Mouse (Mus musculus): Measurements from ENCODE around the gene Blvrb. TPM values are rescaled to one million over a fixed set of nuclear protein-coding genes. Genes with fewer than 3 reads are reported as not detected.

Gene Blvrb
- polyA plus RNA-seq, 1 experiment from 2014 or later, result 97.3 TPM

DNA sequence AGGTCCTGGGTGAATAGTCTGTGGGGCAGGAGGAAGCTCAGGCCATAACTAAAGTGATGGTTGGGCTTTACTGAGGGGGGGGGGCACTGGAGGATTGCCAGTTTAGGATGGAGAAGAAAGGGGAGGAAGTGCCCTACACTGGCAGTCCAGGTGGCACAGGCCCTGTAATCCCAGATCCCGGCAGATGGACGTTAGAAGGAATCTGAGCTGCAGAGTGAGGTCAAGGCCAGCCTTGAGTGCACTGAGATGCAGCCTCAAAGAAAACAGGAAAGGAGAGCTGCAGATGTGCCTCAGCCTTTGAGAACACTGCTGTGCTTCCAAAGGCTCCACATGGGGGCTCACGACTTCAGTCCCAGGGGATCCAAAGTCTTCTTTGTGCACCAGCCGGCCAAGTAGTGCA is 19.9 kb downstream of the Blvrb start:
- DNase-seq (ENCODE audit: low spot score) (no peak), ATAC-seq (ENCODE audit: low FRiP score, low TSS enrichment) (0 out of 2 replicates have a peak, but pooled peaks have one; percentile 8)
- no peak overlapping the region for H3K9ac ChIP-seq (ENCODE audit: low read length)
- H3K9me3 ChIP-seq (ENCODE audit: control insufficient read depth, low read length), result no peaks in the 10 kb centered on the region
- no peaks in the 10 kb centered on the region for H3K27me3 ChIP-seq (ENCODE audit: control insufficient read depth, insufficient read depth, low read length)
- no peak overlapping the region for H3K27ac ChIP-seq (replicated peaks)
- H3K4me3 ChIP-seq (ENCODE audit: low read depth, low read length), result no peak overlapping the region
- no peaks in the 10 kb centered on the region for H3K36me3 ChIP-seq (ENCODE audit: control insufficient read depth, insufficient read depth, low read length)
- no peak overlapping the region for H3K4me2 ChIP-seq (replicated peaks; ENCODE audit: low read depth)
- 28% methylated on average over 4 of the region's 4 CpGs for WGBS
- H3K4me1 ChIP-seq (replicated peaks; ENCODE audit: control insufficient read depth, insufficient read depth), result no peaks in the 10 kb centered on the region
- no peak for TF ChIP-seq EP300 (optimal IDR thresholded peaks at IDR 0.05)
- peak; percentile 20 for TF ChIP-seq CTCF (IDR thresholded peaks at IDR 0.05; ENCODE audit: low read depth)

DNA sequence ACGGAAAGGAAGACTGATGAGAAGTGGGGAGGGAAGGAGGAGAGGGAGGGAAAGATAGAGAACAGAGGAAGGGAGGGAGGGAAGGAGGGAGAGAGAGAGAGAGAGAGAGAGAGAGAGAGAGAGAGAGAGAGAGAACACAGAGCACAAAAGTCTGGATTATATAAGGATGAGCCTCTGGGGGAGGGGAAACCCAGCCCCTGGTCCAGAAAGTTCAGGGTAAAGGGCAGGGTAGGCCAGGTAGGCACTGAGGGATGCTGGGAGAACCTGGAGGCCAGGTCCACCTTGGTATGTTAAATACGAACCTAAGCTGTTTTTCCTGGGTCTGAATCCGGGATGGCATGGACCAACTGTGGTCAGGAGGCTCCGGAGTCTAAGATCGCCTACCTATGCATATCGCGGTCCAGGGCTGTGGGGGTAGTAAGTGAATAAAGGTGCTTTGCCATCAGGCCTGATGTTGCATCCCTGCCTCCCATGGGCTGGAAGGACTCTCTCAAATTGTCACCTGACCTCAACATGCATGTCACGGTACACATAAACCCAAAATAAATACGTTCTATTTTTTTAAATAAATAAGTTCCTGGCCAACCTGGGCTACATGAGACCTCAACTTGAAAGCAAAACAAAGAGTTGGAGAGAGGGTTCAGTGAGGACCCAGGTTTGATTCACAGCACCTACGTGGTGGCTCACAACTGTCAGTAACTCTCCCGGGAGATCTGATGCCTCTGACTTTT is 23.8 kb downstream of the Blvrb start:
- TF ChIP-seq EP300 (optimal IDR thresholded peaks at IDR 0.05) (no peak), CTCF (IDR thresholded peaks at IDR 0.05; ENCODE audit: low read depth) (no peak)
- H3K4me3 ChIP-seq (ENCODE audit: low read depth, low read length), result no peak overlapping the region
- no peak overlapping the region for H3K27ac ChIP-seq (replicated peaks)
- 87% methylated on average over 11 of the region's 11 CpGs for WGBS
- no peaks in the 10 kb centered on the region for H3K9me3 ChIP-seq (ENCODE audit: control insufficient read depth, low read length)
- no peak overlapping the region for H3K4me2 ChIP-seq (replicated peaks; ENCODE audit: low read depth)
- DNase-seq (ENCODE audit: low spot score) (no peak), ATAC-seq (ENCODE audit: low FRiP score, low TSS enrichment) (no peak)
- no peaks in the 10 kb centered on the region for H3K4me1 ChIP-seq (replicated peaks; ENCODE audit: control insufficient read depth, insufficient read depth)
- peaks cover 4% of the 10 kb centered on the region; the same call in 1 of the 2 replicates for H3K36me3 ChIP-seq (ENCODE audit: control insufficient read depth, insufficient read depth, low read length)
- no peaks in the 10 kb centered on the region for H3K27me3 ChIP-seq (ENCODE audit: control insufficient read depth, insufficient read depth, low read length)
- no peak overlapping the region for H3K9ac ChIP-seq (ENCODE audit: low read length)

DNA sequence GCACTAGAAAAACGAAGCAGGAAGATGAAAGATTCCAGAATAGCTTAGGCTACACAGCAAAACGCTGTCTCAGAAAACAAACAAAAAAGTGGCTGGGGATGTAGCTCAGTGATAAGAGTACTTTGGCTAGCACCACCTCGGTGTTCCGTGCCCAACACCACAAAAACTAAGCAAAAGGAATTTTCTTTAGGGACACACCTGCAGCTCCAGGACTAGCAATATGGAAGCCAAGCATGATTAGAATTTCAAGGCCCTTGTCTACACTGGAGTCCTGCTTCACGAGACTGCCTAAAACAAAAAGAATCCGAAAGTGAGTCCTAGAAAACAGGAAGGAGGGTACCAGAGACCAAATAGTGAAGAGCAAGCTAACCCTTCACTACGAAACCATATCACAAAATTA is 24.8 kb downstream of the Blvrb start:
- Histone ChIP-seq H3K4me3 (ENCODE audit: low read depth, low read length) (peak overlapping the region; percentile 85), H3K27me3 (ENCODE audit: control insufficient read depth, insufficient read depth, low read length) (no peaks in the 10 kb centered on the region), H3K9ac (ENCODE audit: low read length) (peak overlapping the region; percentile 56), H3K36me3 (ENCODE audit: control insufficient read depth, insufficient read depth, low read length) (peaks cover 4% of the 10 kb centered on the region; the same call in 1 of the 2 replicates), H3K27ac (replicated peaks) (peak overlapping the region; percentile 97), H3K9me3 (ENCODE audit: control insufficient read depth, low read length) (no peaks in the 10 kb centered on the region), H3K4me2 (replicated peaks; ENCODE audit: low read depth) (peak overlapping the region; percentile 64), H3K4me1 (replicated peaks; ENCODE audit: control insufficient read depth, insufficient read depth) (no peaks in the 10 kb centered on the region)
- no peak for TF ChIP-seq EP300 (optimal IDR thresholded peaks at IDR 0.05)
- no peak for TF ChIP-seq CTCF (IDR thresholded peaks at IDR 0.05; ENCODE audit: low read depth)
- WGBS, result 16% methylated on average over 7 of the region's 7 CpGs
- ATAC-seq (ENCODE audit: low FRiP score, low TSS enrichment) (no peak), DNase-seq (ENCODE audit: low spot score) (peak; percentile 33)

DNA sequence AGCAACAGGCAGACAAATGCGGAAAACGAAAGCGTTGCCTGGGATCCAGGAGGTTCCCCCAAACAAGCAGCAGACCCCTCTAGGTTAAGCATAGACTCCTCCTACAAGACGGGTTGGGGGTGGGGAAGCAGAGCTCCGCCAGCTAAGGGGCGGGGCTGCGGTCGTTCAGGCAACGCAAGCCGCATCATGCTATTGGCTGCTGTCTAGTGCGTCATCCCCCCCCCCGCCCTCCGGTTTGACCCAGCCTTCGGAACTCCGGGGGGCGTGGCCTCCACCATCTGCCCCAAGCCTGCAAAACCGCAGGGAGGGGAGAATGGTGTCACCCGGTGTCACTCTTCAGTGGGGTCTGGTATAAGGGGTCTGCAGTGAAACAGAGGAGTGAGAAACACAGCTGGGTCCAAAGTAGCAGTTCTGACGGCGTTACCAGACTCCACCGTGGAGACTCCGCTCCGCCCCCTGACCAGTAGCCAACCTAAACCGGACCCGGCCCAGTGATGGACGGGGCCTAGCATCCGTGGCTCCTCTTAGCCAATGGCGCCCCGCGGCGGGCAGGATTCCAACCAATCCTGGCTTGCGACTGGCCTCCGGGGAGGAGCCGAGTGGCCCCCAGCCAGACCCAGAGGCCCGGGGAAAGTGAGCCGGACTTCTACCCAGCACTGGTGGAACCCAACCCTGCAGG is 25.5 kb downstream of the Blvrb start, which contains the start of gene Sertad3:
TSS of gene Sertad3 (plus strand) at position 613 of the 679 bp plus-strand sequence.
- Histone ChIP-seq H3K4me2 (replicated peaks; ENCODE audit: low read depth) (peak within 1 kb of the TSS; percentile 64), H3K4me1 (replicated peaks; ENCODE audit: control insufficient read depth, insufficient read depth) (no peaks in the 10 kb centered on the region), H3K36me3 (ENCODE audit: control insufficient read depth, insufficient read depth, low read length) (peaks cover 4% of the 10 kb centered on the region; the same call in 1 of the 2 replicates), H3K27me3 (ENCODE audit: control insufficient read depth, insufficient read depth, low read length) (no peaks in the 10 kb centered on the region), H3K9ac (ENCODE audit: low read length) (peak within 1 kb of the TSS; percentile 86), H3K9me3 (ENCODE audit: control insufficient read depth, low read length) (no peaks in the 10 kb centered on the region), H3K4me3 (ENCODE audit: low read depth, low read length) (peak within 1 kb of the TSS; percentile 85), H3K27ac (replicated peaks) (peak within 1 kb of the TSS; percentile 97)
- 0% methylated on average over 34 of the region's 36 CpGs for WGBS
- TF ChIP-seq EP300 (optimal IDR thresholded peaks at IDR 0.05), result no peak
- TF ChIP-seq CTCF (IDR thresholded peaks at IDR 0.05; ENCODE audit: low read depth), result no peak
- peak; percentile 92 for ATAC-seq (ENCODE audit: low FRiP score, low TSS enrichment)
- DNase-seq (ENCODE audit: low spot score), result peak; percentile 99

DNA sequence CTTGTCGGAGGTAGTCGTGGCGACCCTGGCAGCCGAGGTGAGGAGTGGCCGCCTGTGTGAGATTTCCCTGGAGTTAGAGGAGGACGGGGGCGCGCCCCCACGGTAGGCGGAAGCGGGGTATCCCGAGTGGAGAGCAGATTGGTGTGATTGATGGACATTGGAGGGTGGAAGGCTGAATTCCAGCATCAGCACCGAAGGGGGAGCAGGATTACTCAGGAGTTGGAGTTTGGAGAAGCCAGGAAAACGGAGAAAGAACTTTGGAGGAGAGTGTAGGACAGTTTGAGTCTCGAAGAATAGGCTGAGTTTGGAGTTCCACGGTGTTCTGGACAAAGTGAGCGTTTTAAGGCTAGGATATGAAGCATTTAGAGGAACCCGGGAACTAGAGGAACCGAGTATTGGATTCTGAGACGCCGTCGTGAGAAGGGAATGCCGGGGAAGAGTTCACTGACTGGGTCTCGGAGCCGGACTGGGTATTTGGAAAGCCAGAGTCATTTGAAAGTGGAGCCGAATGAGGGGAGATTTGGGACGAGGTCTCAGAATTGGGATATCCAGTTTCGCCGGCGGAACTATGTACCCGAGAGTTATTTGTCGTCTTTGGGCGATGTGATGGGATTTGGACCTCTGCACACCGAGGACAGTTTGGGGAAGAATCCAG is 26.2 kb downstream of the Blvrb start:
- WGBS, result under 1% methylated on average over 34 of the region's 34 CpGs
- no peak for ATAC-seq (ENCODE audit: low FRiP score, low TSS enrichment)
- no peaks in the 10 kb centered on the region for H3K4me1 ChIP-seq (replicated peaks; ENCODE audit: control insufficient read depth, insufficient read depth)
- H3K4me3 ChIP-seq (ENCODE audit: low read depth, low read length), result peak overlapping the region; percentile 85
- H3K4me2 ChIP-seq (replicated peaks; ENCODE audit: low read depth), result peak overlapping the region; percentile 64
- peaks cover 4% of the 10 kb centered on the region; the same call in 1 of the 2 replicates for H3K36me3 ChIP-seq (ENCODE audit: control insufficient read depth, insufficient read depth, low read length)
- DNase-seq (ENCODE audit: low spot score), result no peak
- H3K9me3 ChIP-seq (ENCODE audit: control insufficient read depth, low read length), result no peaks in the 10 kb centered on the region
- H3K27ac ChIP-seq (replicated peaks), result peak overlapping the region; percentile 97
- TF ChIP-seq CTCF (IDR thresholded peaks at IDR 0.05; ENCODE audit: low read depth) (no peak), EP300 (optimal IDR thresholded peaks at IDR 0.05) (no peak)
- peak overlapping the region; percentile 86 for H3K9ac ChIP-seq (ENCODE audit: low read length)
- H3K27me3 ChIP-seq (ENCODE audit: control insufficient read depth, insufficient read depth, low read length), result no peaks in the 10 kb centered on the region

All from stomach, postnatal 0 days (tissue).